In genomic region chr2:18766441-18766820, GRCm38 (mm10) we compare ENCODE assay signal across 8 mouse cellular contexts.
DNase-seq lines count a peak whose midpoint lies in the region; ATAC-seq and TF ChIP-seq lines count a peak whose summit lies in the region.

No protein-coding gene starts in this region.

- peak overlapping the region; percentile 96 for H3K27ac ChIP-seq in heart, embryonic 12.5 days (ENCODE audit: poor library complexity, severe bottlenecking)
- H3K27ac ChIP-seq in MEL (ENCODE audit: control insufficient read depth, low read depth, low read length), result no peak overlapping the region
- H3K27ac ChIP-seq in hindbrain, embryonic 12.5 days, result peak overlapping the region; percentile 95

- TF ChIP-seq EP300 in MEL (IDR thresholded peaks at IDR 0.05; ENCODE audit: low read depth in 1 of 2, low read length in 2 of 2), result no peak

- H3K4me2 ChIP-seq in heart, embryonic 12.5 days, result peak overlapping the region; percentile 75
- peak overlapping the region; percentile 55 for H3K4me2 ChIP-seq in hindbrain, embryonic 12.5 days (replicated peaks)

- H3K36me3 ChIP-seq in heart, embryonic 12.5 days, result no peaks in the 10 kb centered on the region
- no peaks in the 10 kb centered on the region for H3K36me3 ChIP-seq in MEL (ENCODE audit: control insufficient read depth in 1 of 2, insufficient read depth in 2 of 2, low read length in 2 of 2)
- H3K36me3 ChIP-seq in hindbrain, embryonic 12.5 days, result no peaks in the 10 kb centered on the region
- no peaks in the 10 kb centered on the region for H3K36me3 ChIP-seq in megakaryocyte, embryonic 14.5 days (replicated peaks; ENCODE audit: low read length)

- no peak for TF ChIP-seq POLR2A in MEL (IDR thresholded peaks at IDR 0.05; ENCODE audit: control insufficient read depth in 1 of 2, insufficient read depth in 1 of 2, low read depth in 1 of 2, low read length in 2 of 2, poor library complexity in 1 of 2)

- H3K9ac ChIP-seq in heart, embryonic 12.5 days, result peak overlapping the region; percentile 99
- peak overlapping the region; percentile 86 for H3K9ac ChIP-seq in MEL (ENCODE audit: control insufficient read depth, low read depth, low read length, poor library complexity, severe bottlenecking)
- H3K9ac ChIP-seq in hindbrain, embryonic 12.5 days, result peak overlapping the region; percentile 91

- no peak for TF ChIP-seq CTCF in MEL (IDR thresholded peaks at IDR 0.05 in 2 of 3, conservative IDR thresholded peaks at IDR 0.05 in 1 of 3; ENCODE audit: control insufficient read depth in 1 of 3, insufficient read depth in 1 of 3, low read depth in 2 of 3, low read length in 3 of 3, poor library complexity in 1 of 3, severe bottlenecking in 1 of 3)

- intact Hi-C loops in heart, postnatal 36 days (cut with DNase I), result loop anchor here (2.0 to 5.0 kb wide), 7 partner anchors 54 to 739 kb away; partner anchors contain the start of genes 4930426L09Rik, Bmi1, Pip4k2a and Skida1

- no peak for DNase-seq in heart, postnatal 36 days
- DNase-seq in MEL (ENCODE audit: low read depth, low spot score), result peak; percentile 45
- DNase-seq in embryo, embryonic 9.5 days (ENCODE audit: extremely low spot score), result no peak
- no peak for DNase-seq in adrenal gland, adult 18-20 months (ENCODE audit: low spot score in 2 of 2)
- no peak for DNase-seq in urinary bladder, postnatal 36 days (ENCODE audit: low spot score in 2 of 2)

- no peak for ATAC-seq in heart, embryonic 12.5 days (ENCODE audit: insufficient number of reproducible peaks, low FRiP score)
- peak; percentile 9; the same call in 1 of the 2 replicates for ATAC-seq in hindbrain, embryonic 12.5 days (ENCODE audit: low FRiP score)

- peaks cover 6% of the 10 kb centered on the region; the same call in 1 of the 2 replicates for H3K4me1 ChIP-seq in heart, embryonic 12.5 days (replicated peaks)
- no peaks in the 10 kb centered on the region for H3K4me1 ChIP-seq in MEL (ENCODE audit: control insufficient read depth in 1 of 2, insufficient read depth in 2 of 2, low read length in 2 of 2)
- H3K4me1 ChIP-seq in hindbrain, embryonic 12.5 days, result peaks cover 2% of the 10 kb centered on the region; the same call in 1 of the 2 replicates
- H3K4me1 ChIP-seq in megakaryocyte, embryonic 14.5 days, result peaks cover 15% of the 10 kb centered on the region

- no peaks in the 10 kb centered on the region for H3K27me3 ChIP-seq in heart, embryonic 12.5 days (replicated peaks)
- H3K27me3 ChIP-seq in MEL (ENCODE audit: control insufficient read depth in 1 of 2, insufficient read depth in 2 of 2, low read length in 2 of 2), result peaks cover 0 to 15% of the 10 kb centered on the region in 2 experiments
- H3K27me3 ChIP-seq in hindbrain, embryonic 12.5 days, result no peaks in the 10 kb centered on the region
- H3K27me3 ChIP-seq in megakaryocyte, embryonic 14.5 days (replicated peaks), result no peaks in the 10 kb centered on the region

- H3K79me2 ChIP-seq in MEL (ENCODE audit: control insufficient read depth, insufficient read depth, low read length, poor library complexity), result no peaks in the 10 kb centered on the region

- 45% methylated on average over 4 of the region's 4 CpGs for WGBS in heart, embryonic 12.5 days
- 54% methylated on average over 4 of the region's 4 CpGs for WGBS in hindbrain, embryonic 12.5 days

- H3K9me3 ChIP-seq in heart, embryonic 12.5 days (replicated peaks), result no peaks in the 10 kb centered on the region
- H3K9me3 ChIP-seq in MEL (replicated peaks; ENCODE audit: insufficient read depth, low read length), result no peaks in the 10 kb centered on the region
- no peaks in the 10 kb centered on the region for H3K9me3 ChIP-seq in hindbrain, embryonic 12.5 days (replicated peaks)
- H3K9me3 ChIP-seq in megakaryocyte, embryonic 14.5 days, result no peaks in the 10 kb centered on the region

- H3K4me3 ChIP-seq in heart, embryonic 12.5 days, result peak overlapping the region; percentile 93
- peak overlapping the region; percentile 81 to 88 for H3K4me3 ChIP-seq in MEL (ENCODE audit: control insufficient read depth in 1 of 2, insufficient read depth in 1 of 2, low read depth in 2 of 2, low read length in 2 of 2)
- peak overlapping the region; percentile 61 for H3K4me3 ChIP-seq in hindbrain, embryonic 12.5 days
- peak overlapping the region; percentile 92 for H3K4me3 ChIP-seq in megakaryocyte, embryonic 14.5 days (replicated peaks)

- TF ChIP-seq RAD21 in MEL (IDR thresholded peaks at IDR 0.05; ENCODE audit: low read depth, low read length), result no peak

TF ChIP-seq in MEL, 35 proteins besides CTCF, POLR2A, EP300 and RAD21:
- TF ChIP-seq GABPA (IDR thresholded peaks at IDR 0.05; ENCODE audit: low read depth, low read length) (no peak), CHD2 (IDR thresholded peaks at IDR 0.05; ENCODE audit: low read length) (no peak), JUND (IDR thresholded peaks at IDR 0.05; ENCODE audit: low read depth, low read length) (no peak), HCFC1 (IDR thresholded peaks at IDR 0.05; ENCODE audit: low read depth, low read length) (no peak), RCOR1 (IDR thresholded peaks at IDR 0.05; ENCODE audit: low read depth, low read length) (no peak), MXI1 (IDR thresholded peaks at IDR 0.05; ENCODE audit: low read depth, low read length) (no peak), USF1 (IDR thresholded peaks at IDR 0.05; ENCODE audit: low read depth, low read length) (no peak), UBTF (IDR thresholded peaks at IDR 0.05; ENCODE audit: borderline replicate concordance, insufficient read depth, low read depth, low read length) (no peak), BHLHE40 (IDR thresholded peaks at IDR 0.05; ENCODE audit: borderline replicate concordance, low read depth, low read length) (no peak), POLR2AphosphoS5 (IDR thresholded peaks at IDR 0.05; ENCODE audit: borderline replicate concordance, low read depth, low read length) (no peak), MAZ (IDR thresholded peaks at IDR 0.05; ENCODE audit: low read depth, low read length) (no peak), KAT2A (conservative IDR thresholded peaks at IDR 0.05; ENCODE audit: low read depth, low read length) (no peak), POLR2AphosphoS2 (IDR thresholded peaks at IDR 0.05; ENCODE audit: low read length) (no peak), ELF1 (IDR thresholded peaks at IDR 0.05; ENCODE audit: low read depth, low read length) (no peak)
TF ChIP-seq in MEL: peak in this region for 0.
